Mouse (Mus musculus): ENCODE results near the gene Dus3l.

Gene Dus3l

DNA sequence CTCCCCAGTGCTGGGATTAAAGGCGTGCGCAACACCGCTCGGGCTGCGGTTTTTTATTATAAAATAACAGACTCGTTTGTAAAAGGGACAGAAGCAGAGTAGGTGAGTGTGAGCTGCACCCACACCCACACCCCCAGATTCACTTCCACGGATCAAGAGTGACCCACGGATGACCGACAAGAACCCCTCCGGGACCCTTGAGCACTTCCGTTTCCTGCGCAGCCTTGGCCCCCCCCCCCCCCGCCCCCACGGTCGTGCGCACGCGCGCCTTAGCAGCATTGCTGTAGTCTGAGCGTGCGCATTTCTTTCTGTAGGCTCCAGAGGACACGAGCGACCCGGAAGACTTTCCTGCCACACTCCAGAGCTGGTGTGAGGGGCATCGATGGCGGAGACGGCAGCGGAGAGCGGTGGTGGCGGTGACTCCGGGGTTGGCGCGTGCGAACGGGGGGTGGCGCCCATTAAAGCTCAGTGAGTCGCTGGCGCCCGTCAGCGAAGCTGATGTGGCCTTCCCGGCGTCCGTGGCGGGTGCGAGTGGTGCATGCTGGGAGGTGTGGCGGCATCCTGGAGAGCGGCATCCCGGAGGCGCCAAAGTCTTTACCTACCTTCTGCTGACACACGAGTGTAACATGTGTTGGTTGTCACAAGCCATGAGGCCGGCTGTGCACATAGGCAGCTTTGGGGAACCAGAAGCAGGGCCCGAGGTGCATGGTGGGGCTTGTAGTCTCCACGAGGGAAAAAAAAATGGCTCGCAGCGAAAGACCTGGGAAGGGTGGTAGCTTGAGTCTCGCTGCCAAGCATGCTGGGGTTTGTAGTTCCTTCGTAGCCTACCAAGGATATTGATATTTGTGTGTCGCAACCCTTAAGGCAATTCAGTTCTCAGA lies at the start of gene Dus3l:
Gene Dus3l (plus strand): TSS at position 284 of the 881 bp plus-strand sequence.
- DNase-seq (ENCODE audit: low read depth) = peak; percentile 77

DNA sequence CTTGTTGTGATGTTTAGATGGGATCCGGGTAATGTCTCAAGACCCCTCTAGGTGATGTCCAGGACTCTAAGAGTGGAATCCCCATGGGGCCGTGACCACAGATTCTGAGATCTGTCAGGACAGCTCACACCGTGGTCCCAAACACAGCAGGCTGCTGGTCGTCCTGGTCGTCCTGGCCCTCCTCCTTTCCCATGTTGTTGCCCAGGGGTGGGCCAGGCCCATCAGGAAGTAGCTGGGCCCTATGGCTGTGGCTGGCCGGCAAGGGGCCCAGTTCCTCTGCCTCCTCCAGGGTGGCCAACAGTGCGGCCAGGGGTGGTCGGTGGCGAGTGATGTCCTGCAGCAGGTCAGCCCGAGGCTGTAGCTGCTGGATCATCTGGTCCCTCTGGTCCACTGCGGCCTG lies 49.2 kb upstream of the Dus3l start:
- DNase-seq (ENCODE audit: low read depth) = no peak

GRCm38 (mm10) chr17:56715914-56716654 lies 48.5 kb upstream of the Dus3l start:
- no peak for DNase-seq (ENCODE audit: low read depth)

- peak; percentile 97 for DNase-seq (ENCODE audit: low read depth)
These were observed 47.7 kb upstream of the Dus3l start for GRCm38 (mm10) chr17:56716655-56717362.

- peak; percentile 96 for DNase-seq (ENCODE audit: low read depth)
These were observed 47.0 kb upstream of the Dus3l start, which contains the start of the genes Ndufa11 and Vmac for GRCm38 (mm10) chr17:56717363-56718058. Ndufa11 (plus strand) TSS chr17:56717767. Vmac (minus strand) TSS chr17:56718022.

DNA sequence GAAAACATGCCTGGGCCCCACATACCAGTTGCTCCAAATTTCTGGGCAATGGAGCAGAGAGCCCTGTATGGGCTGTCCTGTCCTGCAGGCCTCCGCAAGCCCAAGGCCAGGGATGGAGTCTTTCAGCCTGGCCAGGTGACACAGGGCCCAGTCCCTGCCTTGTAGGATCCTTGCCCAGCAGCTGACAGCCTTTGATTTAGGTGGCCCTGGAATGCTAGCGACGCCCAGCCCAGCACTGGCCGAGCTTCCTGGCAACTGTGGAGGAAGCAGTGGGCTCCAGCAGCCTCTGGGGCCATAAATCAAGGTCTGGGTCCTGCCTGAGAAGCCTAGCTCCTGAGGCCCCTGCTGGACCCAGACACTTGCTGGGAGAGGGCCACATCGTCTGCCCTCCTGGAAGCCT lies 42.1 kb upstream of the Dus3l start:
- DNase-seq (ENCODE audit: low read depth) = no peak

DNA sequence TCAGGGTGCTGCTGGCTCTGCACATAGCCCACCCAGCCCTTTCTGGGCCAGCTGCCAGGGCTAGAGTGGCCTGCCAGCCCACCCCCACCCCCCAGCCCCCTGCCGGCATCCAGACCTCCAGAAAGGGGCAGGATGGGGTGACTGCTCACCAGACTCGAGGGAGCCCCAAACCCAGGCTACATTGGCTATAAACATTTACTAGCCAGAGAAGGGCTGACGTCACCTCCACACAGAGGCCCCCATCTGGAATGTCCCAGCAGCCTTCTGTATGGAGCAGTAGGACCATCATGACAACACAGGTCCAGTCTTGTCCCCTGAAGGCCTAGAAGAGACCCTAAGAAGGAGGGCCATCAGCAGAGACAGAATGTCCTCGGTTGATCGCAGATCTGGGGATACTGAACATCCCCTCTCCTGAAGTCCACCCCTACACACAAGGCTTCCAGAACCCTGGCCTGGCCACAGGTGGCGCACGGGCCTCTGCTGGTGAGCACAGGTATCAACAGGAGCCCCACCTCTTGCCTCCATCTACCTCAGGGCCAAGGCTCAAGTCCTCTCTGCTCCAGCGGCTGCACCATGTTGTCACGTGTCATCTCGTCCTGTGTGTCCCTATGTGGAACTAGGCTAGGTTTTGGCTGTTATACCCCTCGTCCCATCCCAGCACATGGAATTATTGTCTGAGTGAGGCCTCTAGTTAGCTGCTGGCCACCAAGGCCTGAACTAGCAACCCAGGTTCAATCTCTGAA lies 41.0 kb upstream of the Dus3l start:
- DNase-seq (ENCODE audit: low read depth) = no peak

DNA sequence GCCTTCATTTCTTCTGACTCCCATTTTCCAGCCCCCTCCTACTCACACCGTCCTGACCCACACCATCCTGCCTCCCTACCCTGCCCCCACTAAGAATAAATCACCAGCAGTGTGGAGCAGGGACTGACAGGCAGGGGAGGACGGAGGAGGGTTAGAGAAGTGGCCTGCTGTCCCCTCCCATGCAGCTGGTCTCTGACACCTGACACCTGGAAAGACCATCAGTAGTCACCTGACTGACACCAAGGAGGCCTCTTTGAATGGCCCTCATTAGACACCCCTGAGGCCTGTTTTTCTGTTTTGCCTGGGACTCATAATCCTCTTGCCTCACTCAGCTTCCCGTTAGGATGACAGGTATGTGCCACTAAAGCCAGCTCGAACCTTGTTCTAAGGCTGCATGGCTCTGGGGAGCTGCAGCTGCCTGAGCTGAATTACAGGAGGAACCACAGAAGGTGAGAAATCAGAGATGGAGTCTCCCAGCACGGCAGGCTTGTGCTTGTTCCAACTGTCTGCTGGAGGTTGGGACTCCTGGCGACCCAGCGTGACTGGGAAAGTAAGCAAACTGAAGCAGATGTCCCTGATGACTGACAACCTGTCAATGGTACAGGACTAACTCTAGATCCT lies 37.4 kb upstream of the Dus3l start:
- DNase-seq (ENCODE audit: low read depth) = no peak

- DNase-seq (ENCODE audit: low read depth) = no peak
These were observed 36.9 kb upstream of the Dus3l start for GRCm38 (mm10) chr17:56727659-56728058.

- peak; percentile 7 for DNase-seq (ENCODE audit: low read depth)
These were observed 36.4 kb upstream of the Dus3l start for GRCm38 (mm10) chr17:56728117-56728516.

- DNase-seq (ENCODE audit: low read depth) = no peak
These were observed 35.4 kb upstream of the Dus3l start for GRCm38 (mm10) chr17:56729151-56729550.

DNA sequence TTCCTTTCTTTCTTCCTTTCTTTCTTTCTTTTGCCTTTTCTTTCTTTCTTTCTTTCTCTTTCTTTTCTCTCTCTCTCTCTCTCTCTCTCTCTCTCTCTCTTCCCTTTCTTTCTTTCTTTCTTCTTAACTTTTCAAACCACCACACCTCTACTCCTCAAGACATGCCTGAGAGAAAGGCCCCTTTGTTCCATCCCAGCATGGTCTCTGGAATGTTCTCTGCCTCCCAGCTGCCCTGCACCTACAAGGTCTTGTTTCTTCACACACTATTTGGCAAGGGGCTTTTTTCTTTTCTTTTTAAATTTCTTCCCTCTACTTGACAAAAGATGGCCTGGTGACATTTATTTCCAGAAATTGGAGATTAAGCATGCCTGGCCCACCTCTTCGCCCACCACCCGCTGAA lies 34.9 kb upstream of the Dus3l start:
- no peak for DNase-seq (ENCODE audit: low read depth)

GRCm38 (mm10) chr17:56736534-56736933 lies 28.0 kb upstream of the Dus3l start:
- DNase-seq (ENCODE audit: low read depth) = no peak

DNA sequence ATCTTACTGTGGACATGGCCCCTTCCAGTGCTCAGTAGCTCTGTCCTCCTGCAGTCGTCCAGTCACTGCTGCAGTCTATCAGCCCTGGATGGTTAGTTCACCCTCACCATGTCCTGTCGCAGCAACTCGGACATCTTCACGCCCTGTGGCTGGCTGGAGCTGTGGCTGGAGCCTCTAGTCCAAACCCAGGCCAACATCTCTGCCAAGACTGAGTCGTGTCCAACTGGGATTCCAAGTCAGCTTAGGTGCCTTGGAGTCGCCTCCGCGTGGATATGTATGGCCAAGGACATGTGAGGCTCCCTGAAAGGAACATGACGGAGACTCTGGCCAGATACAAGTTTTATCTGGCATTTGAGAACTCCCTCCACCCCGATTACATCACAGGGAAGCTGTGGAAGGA lies 26.3 kb upstream of the Dus3l start:
- DNase-seq (ENCODE audit: low read depth) = no peak

DNA sequence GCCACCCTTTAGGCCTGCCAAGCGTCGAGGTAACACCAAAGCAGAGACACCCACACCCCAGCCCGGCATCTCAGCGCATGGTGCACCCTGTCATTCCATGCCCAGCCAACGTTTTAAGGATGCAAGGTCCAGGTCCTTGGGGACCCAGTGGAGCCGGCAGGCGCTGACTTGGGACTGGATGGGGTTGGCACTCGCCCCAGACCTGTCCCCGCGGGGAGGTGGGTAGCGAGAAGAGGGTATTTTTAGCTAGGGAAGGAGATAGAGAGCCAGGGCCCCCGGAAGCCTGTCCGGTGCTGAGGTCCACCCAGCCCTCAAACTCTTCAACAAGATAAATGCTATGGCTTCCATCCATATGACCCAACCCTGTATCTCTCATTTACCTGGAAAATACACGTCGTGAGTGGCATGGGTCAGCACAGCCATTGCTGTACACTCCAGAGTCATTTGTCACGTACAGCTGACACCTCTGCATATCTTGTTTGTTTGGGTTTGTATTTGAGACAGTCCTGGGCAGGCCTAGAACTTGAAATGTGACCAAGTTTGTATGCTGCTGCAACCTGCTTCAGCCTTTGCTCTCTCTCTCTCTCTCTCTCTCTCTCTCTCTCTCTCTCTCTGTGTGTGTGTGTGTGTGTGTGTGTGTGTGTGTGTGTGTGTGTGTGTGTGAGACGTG lies 24.3 kb upstream of the Dus3l start:
- no peak for DNase-seq (ENCODE audit: low read depth)

DNA sequence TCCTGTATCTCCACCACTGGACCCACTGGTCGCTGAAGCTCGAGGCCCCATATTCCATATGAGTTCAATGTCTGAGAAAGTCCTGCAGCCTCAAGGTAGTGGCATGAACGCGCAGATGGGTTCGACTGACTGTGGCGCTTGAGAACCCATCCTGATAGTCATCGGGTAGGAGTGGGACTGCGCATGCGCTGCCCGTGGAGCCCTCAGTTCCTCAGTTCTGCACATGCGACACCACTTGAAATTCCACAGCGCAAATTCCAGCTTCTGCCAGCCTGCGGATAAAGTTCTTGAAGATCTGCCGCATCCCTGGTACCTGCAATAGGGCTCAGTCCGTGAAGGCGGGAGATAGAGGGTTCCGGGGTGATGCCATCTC lies 23.8 kb upstream of the Dus3l start:
- DNase-seq (ENCODE audit: low read depth) = no peak

DNA sequence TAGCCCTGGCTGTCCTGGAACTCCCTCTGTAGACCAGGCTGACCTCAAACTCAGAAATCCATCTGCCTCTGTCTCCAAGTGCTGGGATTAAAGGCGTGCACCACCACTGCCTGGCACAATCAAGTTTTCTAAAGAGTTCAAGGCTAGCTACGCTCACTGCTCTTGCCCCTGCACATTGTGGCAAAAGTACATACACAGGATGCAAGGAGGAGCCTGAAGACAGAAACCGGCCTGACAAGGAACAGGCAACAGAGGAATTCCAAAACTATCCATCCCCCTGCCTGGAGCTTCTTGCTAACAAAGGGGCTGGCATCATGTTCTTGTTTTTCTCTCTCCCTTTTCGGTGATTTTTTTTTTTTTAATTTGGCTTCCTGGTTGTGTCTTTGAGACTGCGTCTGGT lies 20.4 kb upstream of the Dus3l start:
- DNase-seq (ENCODE audit: low read depth) = no peak

- no peak for DNase-seq (ENCODE audit: low read depth)
These were observed 13.0 kb upstream of the Dus3l start for GRCm38 (mm10) chr17:56751404-56752072.

- no peak for DNase-seq (ENCODE audit: low read depth)
These were observed 11.1 kb upstream of the Dus3l start for GRCm38 (mm10) chr17:56753452-56753851.

All from fibroblast of lung, adult 2 months (primary cell).